Mouse (Mus musculus) ZHBTc4 (cell line): Measurements from ENCODE around the gene Eif2d.

ENCODE experiments used
- DNase-seq: peaks from one replicate; pipeline ENCODE4 v3.0.0-alpha.2; 2011; ENCODE audit warnings: low read depth, low spot score

The Eif2d gene

DNA sequence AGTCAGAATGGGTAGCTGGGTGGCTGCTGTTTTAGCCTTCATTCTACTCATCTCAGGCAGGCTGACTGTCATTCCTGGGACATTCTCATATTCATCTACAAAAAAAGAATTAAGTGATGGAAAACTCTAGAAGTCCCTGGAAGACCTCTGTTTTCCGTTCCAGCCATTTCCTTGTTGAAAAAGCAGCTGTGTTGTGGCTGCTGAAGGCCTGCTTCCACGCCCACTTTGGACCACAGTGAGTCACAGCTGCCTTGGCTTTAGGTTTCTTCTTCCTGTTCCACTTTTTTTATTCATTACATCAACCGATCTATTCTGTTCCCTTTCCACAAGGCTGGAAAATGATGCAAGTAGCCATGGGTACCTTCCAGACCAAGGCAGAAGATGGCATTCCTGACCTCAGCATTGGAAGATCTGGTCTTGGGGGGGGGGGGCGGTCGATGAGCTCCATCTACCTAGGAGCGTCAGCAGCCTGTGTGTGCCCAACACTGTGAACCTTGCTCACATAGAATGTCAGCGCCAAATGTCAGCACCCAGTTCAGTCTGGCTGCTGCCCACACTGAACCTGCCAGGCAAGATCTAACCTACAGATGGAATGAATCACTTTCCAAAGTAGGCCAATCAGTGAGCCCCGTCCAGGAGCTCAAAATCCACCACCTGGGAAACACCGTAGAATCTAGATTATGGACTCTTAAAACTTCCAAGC, 31.4 kb downstream of the Eif2d start:
- no peak for DNase-seq

DNA sequence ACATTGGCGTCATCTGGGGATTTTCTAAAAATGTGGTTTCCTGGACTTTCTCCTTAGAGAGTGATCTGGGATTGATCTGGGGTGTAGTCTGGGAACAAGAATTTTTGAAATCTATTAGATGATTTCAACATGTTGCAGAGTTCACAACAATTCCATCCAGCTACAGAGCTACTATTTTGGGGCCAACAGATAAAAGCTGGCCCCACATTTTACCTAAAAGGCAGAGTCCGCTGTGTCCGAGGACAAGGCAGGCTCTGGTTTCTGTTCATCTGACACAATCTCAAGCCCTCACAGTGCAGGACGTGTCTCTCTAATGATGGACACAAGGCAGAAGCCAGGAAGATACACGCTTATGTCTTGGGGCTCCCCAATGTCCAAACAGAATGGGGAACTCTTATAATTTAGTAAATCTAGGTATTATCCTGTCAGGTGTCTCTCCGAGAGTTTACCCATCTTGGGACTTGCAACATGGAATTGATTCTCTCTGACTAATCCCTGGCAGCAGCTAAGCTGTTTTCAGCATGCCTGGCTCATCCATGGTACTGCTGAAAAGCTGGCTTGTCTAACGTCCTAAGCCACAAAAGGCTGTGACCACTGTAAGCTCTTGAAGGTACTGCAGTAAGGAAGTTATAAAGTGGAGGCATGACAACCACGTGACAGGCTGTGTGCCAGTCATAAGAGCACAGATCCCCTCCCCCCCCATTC, 32.1 kb downstream of the Eif2d start:
- DNase-seq: no peak

DNA sequence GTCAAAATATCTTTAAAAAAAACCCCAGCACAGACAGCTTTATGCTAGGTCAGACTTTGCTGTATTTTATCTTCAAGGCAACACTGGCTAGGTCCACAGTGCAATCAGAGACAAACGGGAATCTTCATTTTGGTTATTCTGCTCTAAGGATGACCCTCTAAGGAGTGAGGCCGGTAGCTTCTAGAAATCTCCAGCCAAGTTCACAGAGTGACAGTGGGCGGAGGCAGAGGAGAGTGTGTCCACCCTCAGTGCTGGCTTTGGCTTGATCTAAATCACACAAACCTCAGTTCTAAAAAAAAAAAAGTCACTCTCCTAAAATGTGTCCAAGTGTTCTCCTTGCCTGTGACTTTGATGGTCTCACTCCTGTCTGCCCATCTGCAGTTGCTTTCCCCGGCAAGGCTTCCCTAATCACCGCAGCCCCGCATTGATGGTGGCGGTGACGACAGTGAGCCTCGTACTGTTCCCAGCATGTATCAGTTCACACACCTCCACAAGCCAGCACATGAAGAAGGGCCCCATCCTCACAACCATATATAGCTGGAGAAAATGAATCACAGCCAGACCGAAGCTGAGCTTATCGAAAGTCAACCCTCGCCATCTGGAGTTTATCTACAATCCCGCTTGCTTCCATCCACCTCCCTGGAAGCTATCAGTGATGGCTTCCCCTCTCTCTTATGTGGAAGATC, 33.0 kb downstream of the Eif2d start:
- no peak for DNase-seq

GRCm38 (mm10) chr1:131186995-131187394, 34.0 kb downstream of the Eif2d start:
- DNase-seq: no peak

DNA sequence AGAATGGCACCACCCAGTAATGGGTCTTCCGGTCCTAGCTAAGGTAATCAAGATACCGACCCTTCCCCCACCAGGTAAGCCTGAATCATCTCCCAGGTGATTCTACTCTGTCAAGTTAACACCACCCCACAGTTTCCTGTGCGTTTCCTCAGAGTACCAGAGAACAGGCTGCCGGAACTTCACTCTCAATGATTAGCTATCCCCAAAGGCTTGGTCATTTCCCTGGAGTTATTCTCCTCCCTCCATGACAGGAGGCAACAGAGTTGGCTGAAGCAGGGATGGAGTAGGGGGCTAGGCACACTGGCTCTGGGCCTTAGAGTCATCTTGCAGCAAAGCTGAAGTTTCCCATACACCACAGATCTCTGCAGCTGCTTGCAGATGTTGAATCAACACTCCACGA, 34.9 kb downstream of the Eif2d start:
- DNase-seq: no peak

- no peak for DNase-seq
These were observed 35.7 kb downstream of the Eif2d start for GRCm38 (mm10) chr1:131188655-131189054.

DNA sequence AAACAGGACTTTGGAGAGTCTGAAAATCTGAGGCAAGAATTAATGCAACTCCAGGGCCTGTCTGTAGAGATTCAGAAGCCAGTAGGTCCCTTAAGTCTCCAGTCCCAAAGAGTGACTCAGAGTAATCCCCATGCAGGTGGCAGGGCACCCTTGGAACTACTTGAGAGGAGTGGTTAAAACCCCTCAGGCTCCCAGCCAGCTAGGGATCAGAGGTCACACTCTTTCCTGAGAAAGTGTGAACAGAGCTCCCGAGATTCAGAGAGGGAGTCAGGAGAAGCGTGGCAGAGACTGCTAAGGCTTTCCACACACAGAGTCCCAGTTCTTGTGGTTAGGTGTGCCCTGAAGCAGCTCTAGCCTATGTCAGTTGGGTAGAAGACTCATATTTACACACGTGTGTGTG, 40.8 kb downstream of the Eif2d start:
- no peak for DNase-seq

DNA sequence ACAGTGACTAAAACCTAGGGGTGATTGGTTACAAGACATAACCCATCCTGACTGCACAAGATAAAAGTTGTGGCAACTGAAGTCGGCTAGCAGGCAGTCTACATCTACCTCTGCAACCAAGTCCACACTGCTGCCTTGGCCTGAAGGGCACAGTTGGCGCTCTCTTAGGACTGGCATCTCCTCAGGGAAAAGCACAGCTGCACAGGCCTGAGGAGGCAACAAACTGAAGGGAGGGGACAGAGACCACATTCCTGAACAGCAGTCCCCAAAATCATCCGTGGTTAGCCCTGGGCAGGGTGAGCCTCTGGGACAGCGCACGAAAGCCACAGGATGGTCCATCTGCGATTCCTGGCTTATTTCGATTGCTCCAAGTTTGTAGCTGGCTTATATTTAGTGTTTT, 42.7 kb downstream of the Eif2d start:
- DNase-seq: no peak

DNA sequence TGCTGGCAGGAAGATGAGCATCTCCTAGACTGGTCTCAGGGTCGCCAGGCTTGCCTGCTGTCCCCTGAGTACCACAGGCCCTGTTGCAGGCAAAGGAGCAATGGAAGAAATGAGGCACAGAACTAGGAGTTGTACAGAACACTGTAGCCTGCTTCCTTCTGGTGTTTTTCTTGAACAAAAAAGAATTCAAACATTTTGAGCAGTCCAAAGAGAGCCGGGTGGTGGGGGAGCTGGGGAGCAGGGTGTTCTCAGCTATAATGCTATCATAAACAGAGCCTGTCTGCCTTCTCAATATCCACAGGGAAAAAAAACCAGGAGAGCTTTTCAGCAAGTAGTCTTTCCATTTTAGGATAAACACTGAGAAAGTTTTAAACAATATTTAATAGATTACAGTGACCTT, 43.1 kb downstream of the Eif2d start:
- no peak for DNase-seq

- no peak for DNase-seq
These were observed 45.5 kb downstream of the Eif2d start for GRCm38 (mm10) chr1:131198417-131198960.

DNA sequence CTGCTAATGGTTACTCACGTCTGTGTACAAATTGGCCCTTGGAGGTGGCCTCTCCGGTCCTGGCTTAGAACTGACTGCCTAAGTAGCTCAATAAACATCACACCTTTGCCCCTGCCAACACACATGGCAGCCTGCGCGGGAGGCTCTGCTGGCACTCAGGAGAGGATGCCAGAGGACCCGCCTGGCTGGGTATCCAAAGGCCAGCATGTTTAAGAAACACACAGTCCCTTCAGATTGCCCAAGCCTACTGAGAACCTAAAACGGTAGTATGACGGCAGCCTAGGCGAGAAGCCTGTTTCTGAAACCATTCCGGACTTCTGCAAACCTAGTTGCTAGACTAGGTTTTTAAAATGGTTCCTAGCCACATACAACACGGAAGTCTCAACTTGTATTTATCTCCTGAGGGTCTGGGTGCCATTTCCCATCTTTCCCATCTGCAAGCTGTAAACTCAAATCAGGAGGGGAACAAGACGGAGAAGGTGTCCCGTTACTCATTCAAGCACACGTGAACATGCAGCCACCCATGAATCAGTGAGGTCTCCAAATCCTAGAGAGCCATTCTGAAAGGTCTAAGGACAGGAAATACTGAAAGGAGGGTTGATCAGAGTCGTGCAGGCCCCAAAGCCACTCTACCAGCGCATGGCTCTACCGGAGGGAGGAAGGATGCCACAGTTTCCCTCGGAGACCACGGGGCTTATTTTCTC, 46.3 kb downstream of the Eif2d start:
- DNase-seq: no peak

- peak; percentile 16 for DNase-seq
These were observed 47.0 kb downstream of the Eif2d start for GRCm38 (mm10) chr1:131199976-131200375.

- no peak for DNase-seq
These were observed 47.6 kb downstream of the Eif2d start for GRCm38 (mm10) chr1:131200588-131200987.

DNA sequence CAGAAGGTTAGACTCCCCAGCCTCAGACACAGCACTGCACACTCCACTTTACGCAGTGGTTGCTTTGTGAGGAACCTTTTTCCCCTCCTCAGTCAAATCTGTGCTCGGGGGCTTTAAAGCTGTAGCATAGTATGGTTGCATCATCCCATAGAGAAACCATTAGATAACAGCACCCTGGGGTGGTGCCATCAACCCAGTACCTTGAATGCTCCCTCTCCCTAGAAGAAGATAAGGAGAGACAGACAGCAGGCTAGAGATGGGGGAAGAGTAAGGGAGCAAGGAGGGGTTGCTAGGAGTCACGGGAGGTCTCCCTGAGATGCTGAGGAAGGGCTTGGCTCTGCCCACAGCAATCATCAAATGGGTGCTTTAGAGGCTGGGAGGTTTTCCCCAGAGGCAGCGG, 48.4 kb downstream of the Eif2d start:
- no peak for DNase-seq

- DNase-seq: no peak
These were observed 51.5 kb downstream of the Eif2d start for GRCm38 (mm10) chr1:131204461-131204860.

DNA sequence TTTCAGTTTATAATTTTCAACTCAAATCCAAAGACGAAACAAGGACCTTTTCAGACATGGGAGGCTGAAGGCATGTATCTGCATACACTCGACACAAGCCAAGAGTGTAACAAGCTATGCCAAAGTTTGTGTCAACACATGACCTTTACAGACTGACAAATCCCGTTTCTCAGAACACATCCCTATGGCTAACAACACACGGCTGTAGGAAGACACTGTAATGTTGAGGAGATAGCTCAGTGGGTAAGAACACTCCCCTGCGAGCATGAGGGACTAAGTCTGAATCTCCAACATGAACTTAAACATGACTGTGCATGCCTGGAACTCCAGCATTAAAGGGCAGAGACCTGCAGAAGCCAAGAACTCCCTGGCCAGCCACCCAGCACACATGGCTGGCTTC, 53.4 kb downstream of the Eif2d start:
- DNase-seq: no peak

DNA sequence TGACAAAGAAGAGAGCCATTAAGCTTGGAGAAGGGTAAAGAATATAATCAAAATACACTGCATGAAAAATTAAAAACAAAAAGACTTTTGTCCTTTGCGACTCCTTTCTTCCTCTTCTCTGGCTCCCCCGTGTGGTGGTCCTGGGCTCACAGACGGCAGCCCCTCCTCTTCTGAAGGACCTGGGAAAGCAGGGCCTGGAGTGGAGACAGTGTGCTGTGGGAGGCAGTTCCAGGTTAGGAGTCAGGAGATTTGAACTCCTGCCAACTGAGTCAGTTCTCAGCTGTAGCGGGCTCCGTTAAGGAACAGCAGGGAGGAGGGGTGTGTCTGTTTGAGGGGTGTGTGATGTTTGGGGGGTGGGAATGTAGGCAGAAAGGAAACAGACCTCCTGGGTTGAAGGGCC, 54.5 kb downstream of the Eif2d start:
- DNase-seq: peak; percentile 54

DNA sequence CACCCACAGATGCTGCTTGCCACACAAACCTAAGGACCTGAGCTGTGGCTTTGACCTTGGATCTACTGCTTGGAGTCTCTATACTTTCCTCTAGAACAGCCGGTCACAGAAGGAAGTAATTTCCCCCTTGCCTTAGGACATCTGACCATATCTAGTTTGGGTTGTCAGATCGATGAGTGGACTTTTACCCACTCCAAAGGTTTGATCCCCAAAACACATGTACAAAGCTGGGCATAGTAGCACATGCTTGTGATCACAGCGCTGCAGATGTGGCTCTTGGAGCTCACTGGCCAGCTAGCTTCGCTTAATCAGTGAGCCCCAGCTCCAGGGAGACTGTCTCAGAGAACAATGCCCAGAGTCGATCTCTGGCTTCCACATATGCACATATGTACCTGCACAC, 55.1 kb downstream of the Eif2d start:
- no peak for DNase-seq

- no peak for DNase-seq
These were observed 55.8 kb downstream of the Eif2d start for GRCm38 (mm10) chr1:131208800-131209199.

- DNase-seq: peak; percentile 16
These were observed 57.0 kb downstream of the Eif2d start for GRCm38 (mm10) chr1:131209971-131210426.

DNA sequence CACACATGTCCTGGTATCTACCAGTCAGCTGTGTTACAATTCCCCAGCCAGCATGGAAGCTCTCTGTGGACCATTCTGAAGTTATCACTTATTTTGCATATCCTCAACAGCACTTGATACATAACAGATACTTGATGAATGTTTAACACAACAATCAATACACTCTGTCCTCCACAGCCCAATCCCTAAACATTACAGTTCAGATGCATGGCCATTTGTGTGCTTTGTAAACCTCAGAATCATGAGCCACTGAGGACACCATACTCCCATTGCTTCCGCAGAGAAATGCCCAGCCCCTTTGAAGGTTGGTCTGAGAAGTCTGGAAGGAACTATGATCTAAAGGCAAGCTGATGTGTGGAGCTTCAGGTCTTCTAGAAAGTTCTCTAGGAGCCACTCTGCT, 58.7 kb downstream of the Eif2d start:
- no peak for DNase-seq

DNA sequence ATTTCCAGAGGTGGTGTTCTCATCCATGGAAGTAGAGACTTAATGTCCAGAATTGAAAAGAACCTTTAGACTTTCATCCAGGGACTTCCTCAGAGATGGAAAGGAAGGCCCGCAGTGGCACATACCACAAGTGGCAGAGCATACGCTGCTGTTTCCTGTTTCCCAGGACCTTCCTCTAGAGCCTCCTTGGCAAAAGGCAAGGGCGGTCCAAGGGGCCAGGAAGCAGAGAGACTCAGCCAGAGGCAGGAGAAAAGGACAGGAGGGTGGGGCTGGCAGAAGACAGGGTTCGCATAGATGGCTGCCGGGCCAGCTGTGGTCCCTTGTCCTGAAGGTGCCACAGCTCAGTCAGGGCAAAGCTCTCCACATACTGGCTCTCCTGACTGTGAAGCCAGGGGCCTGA, 60.0 kb downstream of the Eif2d start:
- no peak for DNase-seq
